Mouse (Mus musculus) yolk sac, embryonic 10.5 days (tissue): ENCODE measurements around the gene Rabggtb.
A peak's percentile ranks its signal among the peaks of the same experiment; 100 is the strongest.

Experiments
- DNase-seq: peaks from one replicate; pipeline ENCODE4 v3.0.0-alpha.2; 2017; ENCODE audit warnings: low spot score

The Rabggtb gene

DNA sequence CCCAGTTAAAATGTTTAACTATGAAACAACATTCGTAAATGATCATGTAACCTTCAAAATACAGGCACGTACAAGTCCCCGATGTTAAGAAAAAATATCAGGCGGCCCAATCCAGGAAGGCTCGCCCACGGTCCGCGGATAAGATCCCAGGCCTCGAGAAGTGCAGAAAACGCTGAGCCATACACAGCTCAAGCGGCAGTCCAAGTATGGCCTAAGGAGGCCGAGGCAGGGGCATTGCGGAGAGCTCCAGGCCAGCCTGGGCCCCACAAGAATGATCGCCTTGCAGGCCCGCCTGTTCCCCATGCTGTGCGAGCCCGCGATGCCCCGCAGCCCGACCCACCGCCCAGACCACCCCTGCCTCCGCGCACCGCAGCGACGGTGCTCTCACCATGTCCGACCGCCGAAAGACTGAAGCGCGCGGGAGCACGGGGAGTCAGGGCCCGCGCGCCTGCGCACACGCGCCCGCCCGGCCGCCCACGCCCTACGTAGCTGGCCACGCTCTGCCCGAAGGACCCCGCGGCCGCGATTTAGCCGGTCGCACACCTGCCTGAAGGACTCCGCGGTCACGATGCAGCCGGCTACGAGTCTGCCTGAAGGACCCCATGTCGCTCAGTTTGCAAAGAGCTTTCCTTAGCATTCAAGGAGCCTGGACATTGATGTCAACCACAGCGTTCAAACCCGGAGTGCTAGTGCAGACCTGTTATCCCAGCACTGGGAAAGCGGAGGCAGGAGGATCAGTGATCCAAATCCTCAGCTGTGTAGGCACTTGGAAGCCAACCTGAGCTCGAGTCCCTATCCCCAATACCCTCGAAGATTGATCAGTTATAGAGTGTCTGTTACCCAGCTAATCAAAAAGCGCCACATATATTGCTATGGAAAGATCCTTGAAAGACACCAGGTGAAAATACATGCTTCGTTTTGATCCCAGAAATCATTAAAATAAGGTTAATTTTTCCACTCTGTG lies at the start of gene Rabggtb:
TSS of gene Rabggtb (minus strand) at position 464 of the 964 bp plus-strand sequence.
- DNase-seq: peak; percentile 93

DNA sequence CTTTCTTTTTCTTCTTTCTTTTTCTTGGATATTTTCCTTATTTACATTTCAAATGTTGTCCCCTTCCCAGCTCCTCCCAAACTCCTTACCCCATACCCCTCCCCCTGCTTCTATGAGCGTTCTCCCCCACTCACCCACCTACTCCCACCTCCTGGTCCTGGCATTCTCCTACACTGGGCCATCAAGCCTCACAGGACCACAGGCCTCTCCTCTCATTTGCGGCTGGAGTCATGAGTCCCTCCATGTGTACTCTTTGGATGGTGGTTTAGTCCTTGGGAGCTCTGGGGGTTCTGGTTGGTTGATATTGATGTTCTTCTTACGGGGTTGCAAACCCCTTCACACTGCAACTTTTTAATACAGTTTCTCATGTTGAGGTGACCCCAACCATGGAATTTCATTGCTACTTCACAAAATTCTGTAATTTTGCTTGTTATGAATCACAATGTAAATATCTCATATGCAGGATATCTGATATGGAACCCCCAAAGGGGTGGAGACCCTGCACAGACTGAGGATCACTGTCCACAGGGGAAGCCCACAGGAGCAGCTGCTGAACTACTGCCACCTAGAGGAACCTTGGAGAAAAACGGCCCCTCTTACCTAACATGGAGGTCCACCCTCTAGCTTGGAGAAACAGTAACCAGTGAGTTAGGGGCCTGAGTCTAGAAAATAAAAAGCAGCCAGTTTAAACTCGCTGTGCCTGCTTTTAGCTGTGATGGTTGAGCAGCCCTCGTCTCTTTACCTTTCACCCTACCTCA lies 49.0 kb upstream of the Rabggtb start:
- DNase-seq: no peak

GRCm38 (mm10) chr3:153960884-153961283 lies 48.1 kb upstream of the Rabggtb start:
- no peak for DNase-seq

- DNase-seq: no peak
Measured at GRCm38 (mm10) chr3:153959731-153960207, 47.0 kb upstream of the Rabggtb start.

DNA sequence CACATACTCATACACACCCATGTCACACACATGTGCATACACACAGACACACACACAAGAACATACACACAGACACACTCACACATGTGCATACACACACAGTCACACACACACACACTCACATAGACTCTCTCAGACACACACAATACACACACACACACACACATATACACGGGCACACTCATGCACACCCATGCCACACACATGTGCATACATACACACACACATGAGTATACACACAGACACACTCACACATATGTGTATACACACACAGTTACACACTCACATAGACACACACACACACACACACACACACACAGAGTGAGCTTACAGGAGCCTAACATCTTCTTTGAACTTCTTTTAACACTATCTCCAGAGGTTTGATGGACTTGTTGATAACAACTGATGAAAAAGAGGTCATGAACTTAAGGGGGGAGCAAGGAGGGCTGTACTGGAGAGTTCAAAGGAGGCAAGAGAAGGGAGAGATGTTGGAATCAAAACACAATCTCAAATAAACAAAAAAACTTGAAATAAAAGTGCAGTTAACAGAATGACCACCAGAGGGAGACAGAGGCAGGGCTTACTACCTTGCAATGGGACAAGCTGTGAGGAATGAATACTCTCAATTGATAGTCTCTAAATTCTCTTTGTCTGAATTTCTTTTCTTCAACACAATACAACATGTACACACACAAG lies 46.4 kb upstream of the Rabggtb start:
- DNase-seq: no peak

DNA sequence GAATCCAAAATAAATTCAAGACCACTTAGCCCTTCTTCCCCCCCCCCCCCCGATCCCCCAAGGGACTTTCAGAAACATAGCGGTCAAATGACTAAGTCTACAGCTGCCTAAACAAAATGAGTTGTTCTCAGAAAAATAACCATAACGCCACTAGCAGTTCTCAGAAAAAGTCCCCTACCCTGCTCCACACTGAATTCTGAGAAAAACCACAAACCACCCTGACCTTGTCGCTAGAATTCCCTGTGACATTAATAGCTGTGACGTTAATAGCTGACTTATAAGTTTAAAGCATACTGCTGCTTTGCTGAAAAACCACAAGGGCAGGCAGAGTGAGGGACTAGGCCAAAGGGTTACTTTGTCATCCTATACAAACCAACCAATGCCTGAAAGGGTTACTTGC lies 45.1 kb upstream of the Rabggtb start:
- DNase-seq: peak; percentile 38

DNA sequence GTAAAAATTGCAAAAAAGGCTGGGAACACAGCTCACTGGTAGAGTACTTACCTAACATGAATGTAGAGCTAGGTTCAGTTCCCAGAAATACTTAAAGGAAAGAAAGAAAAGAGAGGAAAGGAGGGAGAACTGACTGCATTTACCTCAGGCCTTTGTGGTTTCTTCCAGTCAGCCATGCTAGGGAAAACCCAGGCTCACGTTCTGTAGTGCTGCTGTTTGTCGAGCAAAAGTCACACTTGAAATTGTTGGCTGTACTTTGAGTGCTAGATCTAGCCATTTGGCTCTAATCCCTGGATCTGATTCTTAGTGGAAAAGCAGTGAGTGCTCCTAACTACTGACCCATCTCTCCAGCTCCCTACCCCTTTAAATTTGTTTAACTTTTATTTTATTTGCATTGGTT lies 35.4 kb upstream of the Rabggtb start:
- DNase-seq: no peak

DNA sequence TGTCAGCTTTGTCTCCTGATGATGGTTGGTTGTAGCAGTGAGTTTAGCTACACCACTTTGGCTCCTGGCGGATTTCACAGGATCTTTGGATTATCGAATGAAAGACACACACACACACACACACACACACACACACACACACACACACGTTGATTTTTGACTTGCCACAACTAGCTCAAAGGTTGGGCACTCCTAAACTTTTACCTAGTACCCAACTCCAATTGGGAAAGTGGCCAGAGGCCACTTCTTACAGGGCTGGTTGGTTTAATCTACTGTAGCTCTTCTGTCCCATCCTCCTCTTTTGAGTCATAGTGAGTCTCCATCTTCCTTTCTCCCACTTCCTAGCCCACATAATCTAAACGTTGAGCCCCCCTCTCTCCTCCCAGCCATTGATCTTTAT lies 34.5 kb upstream of the Rabggtb start:
- DNase-seq: no peak

- peak; percentile 99 for DNase-seq
Measured at GRCm38 (mm10) chr3:153944335-153944990, 31.7 kb upstream of the Rabggtb start, which contains the start of gene Acadm. TSS of gene Acadm (minus strand) at chr3:153944632.

- no peak for DNase-seq
Measured at GRCm38 (mm10) chr3:153943901-153944334, 31.1 kb upstream of the Rabggtb start.

DNA sequence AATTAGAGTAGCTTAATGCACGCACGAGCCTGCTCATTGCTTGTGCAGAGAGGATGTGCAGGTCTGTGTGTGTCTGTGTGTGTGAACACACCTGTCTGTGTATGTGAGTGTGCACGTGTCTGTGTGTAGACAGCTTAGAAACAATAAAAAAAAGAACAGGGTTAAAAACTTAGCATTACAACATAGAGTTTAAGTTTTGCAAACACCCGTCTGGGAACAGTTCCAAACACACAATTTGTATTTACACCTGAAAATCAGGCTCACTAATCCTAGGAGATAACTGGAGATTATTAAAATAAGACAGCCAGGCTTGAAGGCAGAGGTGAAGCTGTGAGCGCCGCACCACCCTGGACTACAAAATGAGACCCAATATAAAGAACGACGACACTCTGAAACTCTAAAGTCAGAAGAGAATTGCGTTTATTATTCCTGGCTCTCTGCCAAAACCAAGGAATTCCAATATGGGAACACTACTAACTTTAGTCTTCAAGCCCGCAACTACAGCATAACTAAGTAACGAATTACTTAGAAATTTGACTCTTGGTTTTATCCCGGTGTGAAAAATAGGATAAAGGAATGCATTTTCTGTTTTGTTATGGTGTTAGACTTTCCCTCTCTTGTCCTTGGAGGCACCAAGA lies 30.3 kb upstream of the Rabggtb start:
- no peak for DNase-seq

DNA sequence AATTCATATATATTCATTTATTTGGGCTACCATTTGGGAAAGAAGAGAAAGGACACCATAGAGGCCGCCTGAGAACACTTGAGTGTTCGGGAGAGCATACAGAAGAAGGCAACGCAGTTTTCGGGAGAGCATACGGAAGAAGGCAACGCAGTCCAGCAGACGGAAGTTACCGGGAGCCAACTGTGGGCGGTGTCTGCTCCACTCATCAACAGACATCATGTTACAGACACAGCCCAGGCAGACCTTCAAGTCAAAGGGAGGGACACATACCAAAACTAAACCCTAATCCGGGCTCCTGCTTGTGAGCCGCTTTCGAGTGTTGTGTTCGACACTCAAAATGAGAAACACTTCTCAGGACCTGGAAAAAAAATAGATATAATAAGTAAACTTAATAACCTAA lies 28.8 kb upstream of the Rabggtb start:
- no peak for DNase-seq

- no peak for DNase-seq
Measured at GRCm38 (mm10) chr3:153940486-153940885, 27.7 kb upstream of the Rabggtb start.

DNA sequence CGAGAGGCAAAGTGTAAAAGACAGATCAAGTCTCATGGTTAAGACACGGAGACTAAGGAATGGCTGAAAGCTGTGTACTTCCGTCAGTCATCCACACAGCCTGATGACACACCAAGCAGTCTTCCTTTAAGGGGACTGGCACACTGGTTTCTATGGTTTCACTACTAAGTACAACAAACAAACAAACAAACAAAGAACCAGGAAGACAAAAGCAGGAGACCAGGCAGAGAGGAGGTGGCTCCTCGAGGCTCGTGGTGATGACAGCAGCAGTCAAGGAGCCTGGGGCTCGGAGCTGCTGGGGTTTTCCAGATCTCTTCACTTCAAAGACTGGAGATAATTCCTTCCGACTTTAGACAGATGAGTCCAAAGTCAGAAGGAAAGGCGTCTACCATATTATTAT lies 27.2 kb upstream of the Rabggtb start:
- no peak for DNase-seq

GRCm38 (mm10) chr3:153937116-153937810 lies 24.5 kb upstream of the Rabggtb start:
- DNase-seq: no peak

DNA sequence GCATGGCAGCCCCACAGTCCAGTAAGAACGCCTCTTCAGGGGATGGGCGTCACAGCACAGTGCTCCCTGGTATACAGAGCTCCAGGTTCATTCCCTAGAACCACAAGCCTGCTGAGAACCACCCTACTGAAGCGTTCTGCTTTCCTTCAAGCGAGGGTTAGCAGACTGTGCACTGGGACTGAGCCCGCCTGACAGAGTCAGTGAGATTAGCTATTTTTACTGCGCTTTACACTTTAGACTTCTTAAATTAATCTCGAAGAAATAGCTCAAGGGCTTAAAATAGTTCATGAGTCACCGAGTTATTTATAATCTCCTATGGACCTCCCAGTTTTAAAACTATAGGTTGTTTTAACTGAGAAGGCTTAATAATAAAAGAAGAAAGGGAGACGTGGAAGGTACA lies 23.1 kb upstream of the Rabggtb start:
- DNase-seq: no peak

- DNase-seq: no peak
Measured at GRCm38 (mm10) chr3:153932461-153932860, 19.7 kb upstream of the Rabggtb start.

DNA sequence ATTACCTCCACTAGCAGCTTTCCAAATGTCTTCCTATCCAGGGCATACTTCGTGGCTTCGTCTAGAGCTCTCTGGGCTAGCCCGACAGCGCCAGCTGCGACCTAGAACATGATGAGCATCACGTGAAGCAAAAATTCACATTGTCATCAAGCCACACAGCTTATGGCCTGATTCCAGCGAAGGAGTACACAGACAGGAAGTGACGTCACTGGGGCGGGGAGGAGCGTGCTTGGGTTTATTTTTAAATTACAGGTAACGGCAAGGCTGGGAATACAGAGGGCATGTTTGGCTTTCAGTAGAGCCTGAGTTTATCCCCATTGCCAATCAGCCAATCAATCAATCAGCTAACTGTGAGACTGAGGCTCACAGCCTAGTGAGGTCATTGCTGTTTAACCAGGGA lies 16.7 kb upstream of the Rabggtb start:
- DNase-seq: no peak

- no peak for DNase-seq
Measured at GRCm38 (mm10) chr3:153926333-153926732, 13.5 kb upstream of the Rabggtb start.

DNA sequence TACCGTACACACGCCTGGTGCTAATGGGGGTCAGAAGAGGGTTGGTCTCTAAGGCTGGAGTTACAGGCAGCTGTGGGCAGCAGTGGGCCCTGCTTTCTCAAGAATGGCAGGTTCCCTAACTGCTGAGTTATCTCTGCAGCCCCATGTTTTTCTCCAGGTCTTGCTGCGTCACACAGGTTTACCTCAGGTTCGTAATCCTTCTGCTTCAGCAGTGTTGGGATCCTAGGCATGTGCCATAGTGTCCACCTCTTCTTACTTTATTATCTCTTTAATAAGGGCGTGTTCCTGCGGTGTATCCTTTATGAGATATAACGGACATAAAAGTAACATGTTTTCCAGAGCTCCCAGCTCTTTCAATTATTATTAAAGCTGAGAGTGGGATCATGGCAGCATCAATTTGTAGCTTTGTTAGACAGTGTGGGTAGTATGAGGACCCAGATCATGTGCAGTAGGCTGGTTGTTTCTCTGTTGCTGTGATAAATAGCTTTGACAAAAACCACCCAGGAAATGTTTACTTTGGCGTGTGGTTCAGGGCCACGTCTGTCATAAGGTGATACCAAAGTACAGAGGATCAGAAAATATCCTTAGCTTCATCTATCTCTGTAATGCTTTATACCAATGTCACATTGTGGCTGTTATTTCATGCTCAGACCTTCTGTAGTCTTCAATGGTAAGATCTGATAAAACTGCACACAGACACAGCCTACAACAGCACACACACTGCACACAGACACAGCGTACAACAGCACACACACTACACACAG lies 8.5 kb upstream of the Rabggtb start:
- no peak for DNase-seq
